Mouse (Mus musculus): ENCODE data around the gene Atp5g3.
"Not testable (repeated sequence)": the region's sequence is repeated elsewhere in the genome, so short reads cannot be mapped to it uniquely, and the experiment has no call there.

The Atp5g3 gene

DNA sequence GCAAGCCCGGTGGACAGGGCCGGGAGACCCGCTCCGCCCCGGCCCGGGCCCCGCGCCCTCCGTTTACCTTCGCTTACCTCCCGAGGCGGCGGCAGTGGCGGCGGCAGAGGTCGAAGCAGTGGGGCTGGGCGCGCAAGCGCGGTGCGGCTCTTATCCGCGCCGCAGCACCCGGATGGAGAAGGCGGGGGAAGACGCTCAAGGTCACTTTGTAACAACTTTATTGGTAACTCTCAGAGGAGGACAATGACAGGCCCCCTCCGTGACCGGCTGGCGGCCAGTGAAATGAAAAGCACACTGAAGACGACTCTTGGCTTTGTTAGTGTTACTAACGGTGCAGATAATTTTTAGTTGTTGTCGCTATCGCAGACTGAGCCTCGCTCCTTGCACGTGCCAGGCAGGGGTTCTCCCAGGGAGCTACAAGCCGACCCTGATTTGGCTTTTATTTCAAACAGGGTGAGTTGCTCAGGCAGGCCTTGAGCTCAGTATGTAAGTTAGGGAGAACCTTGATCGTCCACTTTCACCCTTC, at the start of gene Atp5g3:
Gene Atp5g3, minus strand, starts transcription at position 152 of the 526 bp plus-strand sequence.
- in situ Hi-C loops (cut with MboI; ENCODE audit: low sequenced_read_pairs): no loop called here

DNA sequence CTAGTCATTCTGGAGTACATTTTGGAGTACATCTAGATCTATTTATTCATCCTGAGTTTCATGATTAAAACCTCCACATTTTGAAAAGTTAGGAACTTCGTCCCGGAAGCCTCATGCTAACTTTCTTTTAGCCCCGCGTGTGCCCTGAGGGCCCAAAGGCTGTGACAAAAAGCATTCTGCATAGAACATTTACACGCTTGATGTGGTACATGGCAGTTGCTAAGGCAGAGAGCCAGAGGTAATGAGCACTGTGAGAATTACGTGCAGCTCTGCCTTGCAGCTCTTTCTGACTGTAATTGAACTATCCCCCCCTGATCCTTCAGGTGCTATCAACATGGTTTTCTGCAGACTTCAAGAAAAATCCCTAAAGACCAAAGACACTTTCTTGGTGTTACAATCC, 47.2 kb upstream of the Atp5g3 start:
- in situ Hi-C loops (cut with MboI; ENCODE audit: low sequenced_read_pairs): no loop called here

- in situ Hi-C loops (cut with MboI; ENCODE audit: low sequenced_read_pairs): no loop called here
Observed at GRCm38 (mm10) chr2:73953612-73954011, 42.5 kb upstream of the Atp5g3 start.

DNA sequence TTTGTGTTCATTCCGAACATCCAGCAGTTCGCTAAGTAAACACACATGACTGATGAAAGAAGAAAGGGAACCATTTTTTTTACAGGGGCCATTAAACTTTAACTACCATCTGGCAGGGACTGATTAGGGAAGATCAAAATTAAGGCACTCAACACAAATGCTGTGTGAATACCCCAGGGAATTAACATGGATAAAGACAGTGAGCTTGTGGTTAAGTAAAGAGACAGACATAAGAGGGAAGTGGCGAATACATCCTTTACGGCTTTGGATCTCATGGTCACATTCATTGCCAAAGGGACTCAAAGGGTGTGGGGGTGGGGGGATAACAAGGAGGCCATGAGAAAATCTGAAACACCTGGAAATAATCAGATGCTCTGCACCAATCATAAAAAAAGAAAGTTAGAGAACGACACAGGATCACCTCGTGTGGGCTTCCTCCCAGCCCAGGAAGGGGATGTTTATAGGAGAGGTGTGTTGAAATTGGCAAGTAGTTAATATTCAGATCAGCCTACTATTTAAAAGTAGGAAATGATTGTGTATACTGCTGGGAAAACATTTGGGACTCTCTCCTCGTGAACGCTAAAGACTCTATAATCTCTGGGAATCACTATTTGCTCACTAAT, 41.6 kb upstream of the Atp5g3 start:
- in situ Hi-C loops (cut with MboI; ENCODE audit: low sequenced_read_pairs): no loop called here

DNA sequence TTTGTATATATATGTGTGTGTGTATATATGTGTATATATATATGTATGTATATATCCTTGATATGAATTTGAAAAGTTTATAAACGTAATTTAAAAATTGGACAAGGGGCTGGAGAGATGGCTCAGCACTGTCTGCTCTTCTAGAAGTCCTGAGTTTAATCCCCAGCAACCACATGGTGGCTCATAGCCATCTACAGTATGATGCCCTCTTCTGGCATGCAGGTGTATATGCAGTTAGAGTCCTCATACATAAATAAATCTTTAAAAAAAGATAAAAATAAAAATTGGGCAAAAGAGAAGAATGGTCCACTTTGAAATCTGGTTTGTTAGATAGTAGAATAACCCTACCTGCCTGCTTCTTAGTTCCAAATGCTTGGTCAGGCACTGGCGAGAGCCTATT, 36.2 kb upstream of the Atp5g3 start:
- in situ Hi-C loops (cut with MboI; ENCODE audit: low sequenced_read_pairs): no loop called here

- in situ Hi-C loops (cut with MboI; ENCODE audit: low sequenced_read_pairs): no loop called here
Observed at GRCm38 (mm10) chr2:73943735-73944134, 32.6 kb upstream of the Atp5g3 start.

DNA sequence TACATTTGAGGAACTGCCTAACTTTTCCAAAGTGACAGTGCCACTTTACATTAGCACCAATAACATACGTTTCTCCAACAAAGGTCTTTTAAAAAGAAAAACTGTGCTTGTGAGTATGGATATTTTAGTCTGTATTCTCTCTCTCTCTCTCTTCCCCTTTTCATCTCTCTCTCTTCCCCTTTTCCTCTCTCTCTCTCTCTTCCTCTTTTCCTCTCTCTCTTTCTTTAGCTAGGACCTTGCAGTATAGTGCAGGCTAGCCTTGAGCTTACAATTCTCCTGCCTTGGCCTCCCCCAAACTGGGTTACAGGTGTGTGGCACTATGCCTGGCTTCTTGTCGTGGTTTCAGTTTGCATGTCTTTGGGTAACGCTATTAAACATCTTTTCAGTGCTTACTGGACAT, 31.7 kb upstream of the Atp5g3 start:
- in situ Hi-C loops (cut with MboI; ENCODE audit: low sequenced_read_pairs): no loop called here

- in situ Hi-C loops (cut with MboI; ENCODE audit: low sequenced_read_pairs): no loop called here
Observed at GRCm38 (mm10) chr2:73941281-73941680, 30.2 kb upstream of the Atp5g3 start.

DNA sequence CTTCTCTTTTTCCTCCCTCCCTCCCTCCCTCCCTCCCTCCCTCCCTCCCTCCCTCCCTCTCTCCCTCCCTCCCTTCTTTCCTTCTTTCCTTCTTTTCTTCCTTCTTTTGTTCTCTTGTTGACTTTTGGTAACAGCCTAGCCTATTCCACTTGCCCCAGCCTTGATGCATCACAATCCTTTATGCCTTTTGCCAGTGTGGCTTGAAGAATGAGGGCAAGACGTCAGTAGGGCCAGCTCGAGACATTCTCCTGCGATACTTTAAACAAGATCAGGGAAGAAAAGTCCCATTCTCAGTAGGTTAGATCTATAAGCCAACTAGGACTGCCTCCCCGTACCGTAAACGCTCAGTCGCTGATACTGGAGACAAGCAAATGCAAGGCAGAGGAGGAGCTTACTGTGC, 29.3 kb upstream of the Atp5g3 start:
- in situ Hi-C loops (cut with MboI; ENCODE audit: low sequenced_read_pairs): no loop called here

DNA sequence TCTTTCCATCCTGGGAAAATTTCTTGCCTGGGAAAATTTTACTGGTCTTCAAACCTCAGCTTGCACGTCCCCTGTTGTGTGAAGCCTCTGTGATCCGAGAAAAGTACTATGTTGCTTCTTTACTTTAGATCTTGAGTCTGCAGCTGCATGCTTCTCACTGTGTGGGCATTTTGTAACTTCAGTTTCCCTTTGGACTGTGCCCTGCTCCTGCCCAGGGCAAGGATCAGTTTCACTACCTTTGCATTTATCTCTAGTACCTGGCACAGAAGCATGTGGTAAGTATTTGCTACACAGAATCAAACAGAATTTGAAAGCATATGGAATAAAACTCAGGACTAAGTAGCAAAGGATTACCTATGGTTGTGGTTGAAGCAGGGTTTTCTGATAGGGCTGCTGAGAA, 27.8 kb upstream of the Atp5g3 start:
- in situ Hi-C loops (cut with MboI; ENCODE audit: low sequenced_read_pairs): no loop called here

- in situ Hi-C loops (cut with MboI; ENCODE audit: low sequenced_read_pairs): no loop called here
Observed at GRCm38 (mm10) chr2:73932676-73933313, 21.7 kb upstream of the Atp5g3 start.

GRCm38 (mm10) chr2:73927711-73928110, 16.6 kb upstream of the Atp5g3 start:
- in situ Hi-C loops (cut with MboI; ENCODE audit: low sequenced_read_pairs): no loop called here

DNA sequence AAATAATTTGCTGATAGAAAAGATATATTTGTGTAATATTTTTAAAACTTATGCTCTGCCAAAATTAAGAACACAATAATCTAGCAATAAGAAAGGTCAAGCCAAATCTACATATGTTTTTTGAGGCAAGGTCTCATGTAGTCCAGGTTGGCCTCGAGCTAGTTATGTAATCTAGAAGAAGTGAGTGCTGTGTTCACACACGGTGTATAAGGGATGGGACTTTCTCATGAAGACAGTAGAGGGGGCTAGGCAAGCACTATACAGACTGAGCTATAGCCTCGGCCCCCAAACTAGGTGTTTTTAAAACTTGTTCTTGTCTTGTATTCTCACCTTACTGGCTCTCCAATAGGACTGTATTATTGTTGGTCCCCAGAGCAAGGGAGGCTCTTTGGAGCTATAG, 14.4 kb upstream of the Atp5g3 start:
- in situ Hi-C loops (cut with MboI; ENCODE audit: low sequenced_read_pairs): no loop called here

GRCm38 (mm10) chr2:73925089-73925488, 14.0 kb upstream of the Atp5g3 start:
- in situ Hi-C loops (cut with MboI; ENCODE audit: low sequenced_read_pairs): no loop called here

DNA sequence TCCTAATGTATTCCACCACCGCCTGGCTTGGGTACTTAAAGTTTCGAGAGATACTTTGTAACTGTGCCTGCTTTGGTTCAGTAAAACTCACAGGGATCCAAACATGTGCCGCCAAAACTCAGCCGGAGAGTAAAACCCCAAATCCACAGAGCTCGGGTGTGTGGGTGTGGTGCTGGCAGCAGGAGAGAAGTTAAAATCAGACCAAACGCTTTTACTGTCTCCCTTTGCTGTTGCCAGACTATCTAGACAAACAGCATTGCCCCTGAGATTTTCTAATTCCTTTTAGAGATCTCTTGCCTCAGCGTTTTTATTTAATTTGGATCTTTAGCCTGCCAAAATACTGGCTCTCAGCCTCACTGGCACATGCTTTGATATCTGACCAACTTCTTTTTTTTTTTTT, 8.5 kb upstream of the Atp5g3 start:
- in situ Hi-C loops (cut with MboI; ENCODE audit: low sequenced_read_pairs): no loop called here

- in situ Hi-C loops (cut with MboI; ENCODE audit: low sequenced_read_pairs): no loop called here
Observed at GRCm38 (mm10) chr2:73912264-73912663, 1.1 kb upstream of the Atp5g3 start.

GRCm38 (mm10) chr2:73910571-73911174, 453 bp downstream of the Atp5g3 start:
- in situ Hi-C loops (cut with MboI; ENCODE audit: low sequenced_read_pairs): no loop called here

DNA sequence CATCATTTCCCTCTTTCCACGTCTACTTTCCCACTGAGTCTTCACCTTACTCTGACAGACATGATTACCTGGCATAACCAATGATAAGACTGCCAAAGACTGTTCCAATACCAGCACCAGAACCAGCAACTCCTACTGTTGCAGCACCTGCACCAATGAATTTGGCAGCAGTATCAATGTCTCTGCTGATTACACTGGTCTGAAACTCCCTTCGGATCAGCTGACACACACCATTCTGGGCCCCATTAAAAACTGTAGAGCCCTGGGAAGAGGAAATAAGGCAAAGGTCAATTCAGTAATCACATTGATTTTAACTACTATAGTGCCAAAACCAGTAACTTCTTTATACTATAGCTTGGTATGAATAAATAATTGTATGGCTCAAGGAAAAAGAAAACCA, 2.0 kb downstream of the Atp5g3 start:
- in situ Hi-C loops (cut with MboI; ENCODE audit: low sequenced_read_pairs): no loop called here

DNA sequence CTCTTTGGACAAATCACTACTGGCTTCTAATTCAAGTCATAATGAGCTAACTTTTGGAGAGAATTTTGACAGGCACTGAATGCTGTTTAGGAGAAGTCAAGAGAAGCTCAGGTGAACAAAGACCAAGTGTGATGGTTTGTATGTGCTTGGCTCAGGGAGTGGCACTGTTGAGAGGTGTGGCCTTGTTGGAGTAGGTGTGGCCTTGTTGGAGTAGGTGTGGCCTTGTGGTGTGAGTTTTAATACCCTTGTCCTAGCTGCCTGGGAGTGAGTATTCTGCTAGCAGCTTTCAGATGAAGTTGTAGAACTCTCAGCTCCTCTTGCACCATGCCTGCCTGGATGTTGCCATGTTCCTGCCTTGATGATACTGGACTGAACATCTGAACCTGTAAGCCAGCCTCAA, 6.4 kb downstream of the Atp5g3 start:
- in situ Hi-C loops (cut with MboI; ENCODE audit: low sequenced_read_pairs): not testable (repeated sequence)

GRCm38 (mm10) chr2:73903536-73903935, 7.6 kb downstream of the Atp5g3 start:
- in situ Hi-C loops (cut with MboI; ENCODE audit: low sequenced_read_pairs): no loop called here

- in situ Hi-C loops (cut with MboI; ENCODE audit: low sequenced_read_pairs): not testable (repeated sequence)
Observed at GRCm38 (mm10) chr2:73902328-73902727, 8.8 kb downstream of the Atp5g3 start.

DNA sequence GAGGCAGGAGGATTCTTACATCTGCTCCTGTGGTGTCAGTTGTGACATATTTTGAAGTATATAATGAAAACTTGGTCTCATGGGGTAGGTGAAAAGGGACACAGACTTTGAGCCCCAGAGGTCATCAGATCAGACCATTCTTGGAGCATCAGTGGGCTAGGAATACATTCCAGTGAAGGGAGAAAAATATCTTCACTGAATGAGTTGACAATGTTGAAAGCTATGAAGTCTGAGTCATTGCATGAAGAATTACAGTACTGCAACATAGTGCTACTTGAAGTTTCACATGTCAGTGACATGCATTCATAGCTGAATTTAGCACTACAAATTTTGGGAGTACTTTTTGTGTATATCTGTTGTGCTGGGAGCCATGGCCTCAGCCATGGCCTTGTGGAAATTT, 10.0 kb downstream of the Atp5g3 start:
- in situ Hi-C loops (cut with MboI; ENCODE audit: low sequenced_read_pairs): no loop called here
